Mouse (Mus musculus) bone marrow, adult 2 months (tissue): ENCODE measurements at regions not wholly inside any gene's neighbourhood (a gene's known extent, or its start where the extent isn't known, plus 50 kb on each side); places are given as distances from the start of the nearest gene placed in this dataset.
"Not testable (repeated sequence)": the region's sequence is repeated elsewhere in the genome, so short reads cannot be mapped to it uniquely, and the experiment has no call there.

ENCODE experiments used
- H3K27ac ChIP-seq: fragments of 200-500 bp; 2 replicates; pipeline ENCODE4 v1.5.1; 2012; ENCODE audit warnings: low read depth, mild to moderate bottlenecking, control low read depth, inconsistent platforms, low read length; ENCODE audit not compliant: control insufficient read depth, poor library complexity, insufficient read depth
- H3K4me1 ChIP-seq: fragments of 200-500 bp; 2 replicates; pipeline ENCODE4 v1.6.1; 2011; ENCODE audit warnings: low read length; ENCODE audit not compliant: control insufficient read depth, insufficient read depth
- H3K4me3 ChIP-seq: fragments of 200-500 bp; replicated peaks from 2 replicates; pipeline ENCODE3; 2011; ENCODE audit warnings: mild to moderate bottlenecking, low read depth, low read length, control low read depth; ENCODE audit not compliant: control insufficient read depth
- CTCF ChIP-seq: fragments of 200-500 bp; IDR thresholded peaks from 2 replicates; pipeline ENCODE4 v1.5.1; 2011; ENCODE audit warnings: low read length, control low read depth; ENCODE audit not compliant: control insufficient read depth, insufficient read depth
- POLR2A ChIP-seq: fragments of 200-500 bp; IDR thresholded peaks from 2 replicates; pipeline ENCODE4 v1.6.1; 2011; ENCODE audit warnings: low read depth, mild to moderate bottlenecking, control low read depth, low read length, borderline replicate concordance; ENCODE audit not compliant: control insufficient read depth
- WGBS: fragments of 180-500 bp; shearing (Covaris S2); methylation state at CpG from one replicate; pipeline ENCODE4 v1.1.7; 2018; 5-methylcytosine and 5-hydroxymethylcytosine counted together

DNA sequence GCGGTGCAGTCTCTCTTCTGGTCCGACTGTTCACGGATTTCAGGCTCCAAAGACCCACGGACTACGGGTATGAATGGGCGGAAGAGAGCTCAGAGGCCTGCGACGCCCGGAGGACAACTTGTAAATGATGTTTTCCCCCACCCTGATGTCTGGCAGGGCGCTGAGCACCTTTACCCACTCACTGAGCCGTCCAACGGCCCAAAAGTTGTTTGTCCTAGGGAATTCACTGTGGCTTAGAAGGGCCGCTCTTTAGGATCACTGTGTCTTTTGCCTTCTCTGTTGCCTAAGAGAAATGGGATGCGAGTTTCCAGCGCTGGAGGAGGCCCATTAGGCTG is 98.1 kb upstream of the Tspan5 start:
- no peak for TF ChIP-seq CTCF
- no peak for TF ChIP-seq POLR2A
- WGBS = 74% methylated on average over 15 of the region's 15 CpGs
- no peak overlapping the region for H3K4me3 ChIP-seq
- H3K4me1 ChIP-seq = no peaks in the 10 kb centered on the region; the same call in 1 of the 2 replicates
- H3K27ac ChIP-seq = no peak overlapping the region

DNA sequence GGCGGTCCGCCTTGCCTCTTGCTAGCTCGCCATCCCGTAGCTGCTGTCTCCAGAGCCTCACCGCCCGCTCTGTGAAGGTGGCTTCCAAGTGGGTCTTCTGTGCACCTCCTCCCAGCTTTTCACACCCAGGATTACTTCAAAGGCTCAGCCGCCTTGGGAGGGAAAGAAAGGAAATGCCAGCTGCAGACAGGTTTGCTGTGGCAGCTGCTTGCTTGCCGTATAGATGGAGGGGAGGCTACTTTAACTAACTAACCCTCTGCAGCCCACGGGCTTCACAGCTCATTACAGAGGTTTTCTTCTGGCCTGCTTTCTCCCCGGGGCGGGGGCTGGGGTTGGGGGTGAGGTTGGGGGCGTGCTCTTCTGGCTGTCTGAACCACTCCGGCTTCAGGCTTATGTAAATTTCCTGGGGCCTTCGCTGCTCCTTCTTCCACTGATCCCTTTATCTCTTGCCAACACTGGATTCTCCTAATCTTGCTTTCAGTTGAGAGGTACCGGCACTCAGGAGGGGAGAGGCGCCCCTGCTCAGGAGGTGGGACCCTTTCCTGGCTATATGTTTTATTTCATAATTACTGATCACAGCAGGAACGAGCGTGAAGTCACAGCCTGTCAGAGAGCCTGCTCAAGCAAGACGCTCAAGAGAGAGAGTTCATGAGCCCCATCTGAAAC is 97.6 kb upstream of the Tspan5 start:
- TF ChIP-seq POLR2A = no peak
- no peak for TF ChIP-seq CTCF
- Histone ChIP-seq H3K27ac (no peak overlapping the region), H3K4me3 (no peak overlapping the region), H3K4me1 (no peaks in the 10 kb centered on the region)
- WGBS = 37% methylated on average over 19 of the region's 19 CpGs

DNA sequence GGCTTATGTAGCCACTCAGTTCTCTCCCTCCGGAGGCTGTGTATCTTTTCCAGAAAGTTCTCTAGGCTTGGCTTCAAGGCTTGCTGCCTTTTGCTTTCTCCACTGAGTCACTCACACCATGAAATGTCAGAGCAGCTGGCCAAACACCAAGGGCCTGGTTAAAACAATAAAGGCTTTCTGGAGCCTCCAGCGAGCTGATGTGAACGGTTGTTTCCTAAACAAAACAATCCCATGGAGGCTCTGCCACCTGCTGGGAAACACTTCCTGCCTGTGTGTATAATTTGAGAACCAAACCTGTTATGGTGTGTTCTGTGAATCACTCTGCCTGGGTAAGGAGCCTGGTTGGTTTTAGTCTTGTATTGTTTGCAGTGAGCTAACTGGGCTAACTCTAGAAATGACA is 96.7 kb upstream of the Tspan5 start:
- Histone ChIP-seq H3K27ac (no peak overlapping the region), H3K4me1 (no peaks in the 10 kb centered on the region), H3K4me3 (no peak overlapping the region)
- no peak for TF ChIP-seq POLR2A
- TF ChIP-seq CTCF = no peak
- WGBS = 72% methylated on average over 3 of the region's 3 CpGs

DNA sequence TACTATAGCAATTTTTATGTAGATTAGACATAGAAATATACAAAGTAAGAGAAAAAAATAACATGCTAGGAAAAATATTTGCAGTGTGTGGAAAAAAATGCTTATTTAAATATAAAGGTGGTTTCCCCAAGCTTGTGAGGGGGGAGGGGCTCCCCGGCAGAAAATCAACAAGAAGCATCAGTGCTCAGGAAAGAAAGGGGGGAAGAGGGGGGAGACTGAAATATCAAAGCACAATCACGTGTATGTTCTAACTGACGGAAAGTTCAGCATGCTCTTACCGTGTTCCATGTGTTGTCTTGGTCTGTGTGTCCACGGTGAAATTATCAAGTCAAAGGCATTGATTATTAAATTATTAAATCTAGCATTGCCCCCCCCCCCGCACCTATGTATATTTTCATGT is 92.3 kb upstream of the Tspan5 start:
- 65% methylated on average over 6 of the region's 6 CpGs for WGBS
- TF ChIP-seq POLR2A = no peak
- TF ChIP-seq CTCF = no peak
- Histone ChIP-seq H3K4me1 (no peaks in the 10 kb centered on the region), H3K4me3 (no peak overlapping the region), H3K27ac (no peak overlapping the region)

DNA sequence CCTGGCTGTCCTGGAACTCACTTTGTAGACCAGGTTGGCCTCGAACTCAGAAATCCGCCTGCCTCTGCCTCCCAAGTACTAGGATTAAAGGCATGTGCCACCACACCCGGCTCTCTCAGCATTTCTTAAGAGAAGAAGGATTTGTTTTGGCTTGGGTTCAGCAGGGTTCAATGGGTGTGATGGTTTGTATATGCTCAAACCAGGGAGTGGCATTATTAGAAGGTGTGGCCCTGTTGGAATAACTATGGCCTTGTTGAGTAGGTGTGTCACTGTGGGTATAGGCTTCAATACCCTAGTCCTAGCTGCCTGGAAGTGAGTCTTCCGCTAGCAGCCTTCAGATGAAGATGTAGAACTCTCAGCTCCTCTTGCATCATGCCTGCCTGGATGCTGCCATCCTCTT is 91.3 kb upstream of the Tspan5 start:
- H3K4me3 ChIP-seq, H3K27ac ChIP-seq, H3K4me1 ChIP-seq: not testable (repeated sequence)
- 84% methylated on average over 4 of the region's 4 CpGs for WGBS

DNA sequence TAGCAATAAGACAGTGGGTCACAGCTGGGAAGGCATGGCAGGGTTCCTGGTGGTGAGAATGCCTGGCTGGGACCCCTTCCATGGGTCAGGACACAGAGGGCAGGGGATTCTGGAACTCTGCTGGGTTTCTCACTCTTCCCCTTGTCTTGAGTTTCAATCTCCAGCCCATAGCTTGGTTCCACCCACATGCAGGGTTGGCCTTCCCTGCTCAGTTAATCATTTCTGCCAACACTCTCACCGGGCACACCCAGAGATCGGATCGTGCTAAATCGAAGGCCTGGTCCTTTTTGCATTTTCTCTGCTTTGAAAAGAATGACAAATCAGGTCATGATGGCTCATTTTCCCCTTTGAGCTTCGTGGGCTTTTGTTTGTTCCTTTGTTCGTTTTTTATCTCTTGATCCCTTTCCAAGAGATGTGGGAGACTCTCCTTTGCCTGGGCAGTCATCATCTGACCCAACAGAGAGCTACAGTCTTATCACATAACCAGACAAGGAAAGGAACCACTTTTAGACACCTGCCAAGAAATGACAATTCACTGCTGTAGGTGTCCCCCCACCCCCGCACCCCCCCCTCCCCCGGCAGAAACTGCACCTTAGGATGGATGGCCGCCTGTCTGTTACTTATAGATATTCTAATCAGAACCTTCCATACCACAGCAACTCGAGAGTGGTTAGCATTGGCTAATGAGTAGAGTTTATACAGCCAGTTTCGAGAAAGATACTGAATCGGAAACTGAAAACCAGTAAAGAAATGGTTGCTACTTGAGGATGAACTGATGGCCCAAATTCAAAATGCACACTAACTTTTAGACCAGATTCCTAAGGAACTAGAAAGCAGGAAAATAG is 90.4 kb upstream of the Tspan5 start:
- no peak overlapping the region for H3K4me3 ChIP-seq
- WGBS = 79% methylated on average over 12 of the region's 12 CpGs
- H3K4me1 ChIP-seq = no peaks in the 10 kb centered on the region
- no peak for TF ChIP-seq CTCF
- TF ChIP-seq POLR2A = no peak
- H3K27ac ChIP-seq = no peak overlapping the region

DNA sequence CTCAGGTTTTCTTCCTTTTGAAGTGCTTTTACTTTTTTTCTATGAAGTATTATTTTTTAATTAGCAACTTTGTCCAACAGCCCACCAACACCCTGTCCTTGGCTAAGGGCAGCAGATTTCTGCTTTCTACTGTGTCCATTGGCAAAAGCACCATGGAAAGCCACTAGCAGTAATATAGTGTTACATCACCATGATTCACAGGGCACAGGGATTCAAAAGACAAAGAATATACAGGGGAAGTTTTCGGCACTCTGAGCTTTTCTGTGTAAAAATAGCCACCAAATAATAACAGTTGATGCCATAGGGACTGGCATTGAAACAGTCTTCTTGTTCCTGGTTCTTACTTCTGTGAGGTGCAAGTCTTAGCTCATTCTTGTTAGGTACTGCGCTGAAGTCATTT is 89.8 kb upstream of the Tspan5 start:
- no peak overlapping the region for H3K4me3 ChIP-seq
- no peaks in the 10 kb centered on the region for H3K4me1 ChIP-seq
- WGBS = 91% methylated on average over 2 of the region's 2 CpGs
- H3K27ac ChIP-seq = no peak overlapping the region
- TF ChIP-seq POLR2A (no peak), CTCF (no peak)

DNA sequence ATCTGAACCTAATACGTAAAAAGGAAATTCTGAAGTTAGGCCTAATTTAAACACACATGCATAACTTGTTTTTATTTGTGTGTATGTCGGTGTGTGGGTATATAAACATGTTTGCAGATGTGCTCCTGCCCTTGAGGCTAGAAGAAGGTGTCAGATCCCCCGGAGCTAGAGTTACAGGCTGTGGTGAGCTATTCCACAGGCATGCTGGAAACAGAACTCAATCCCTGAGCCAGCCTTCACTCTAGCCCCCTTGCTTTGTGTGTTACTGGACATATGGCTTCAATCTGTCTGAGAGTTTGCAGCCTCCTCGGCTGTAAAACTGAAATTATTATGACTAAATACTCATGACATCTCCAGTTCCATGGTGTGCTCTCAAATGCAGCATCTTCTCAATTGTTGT is 89.3 kb upstream of the Tspan5 start:
- Histone ChIP-seq H3K27ac (no peak overlapping the region), H3K4me3 (no peak overlapping the region), H3K4me1 (no peaks in the 10 kb centered on the region)
- 84% methylated on average over 4 of the region's 4 CpGs for WGBS
- no peak for TF ChIP-seq POLR2A
- no peak for TF ChIP-seq CTCF
